Mouse (Mus musculus): ENCODE results near the gene Duoxa1.
"Not testable (repeated sequence)": the region's sequence is repeated elsewhere in the genome, so short reads cannot be mapped to it uniquely, and the experiment has no call there.

GRCm38 (mm10) chr2:122346164-122346563 is 32.6 kb upstream of the Duoxa1 start:
- not testable (repeated sequence) for TF ChIP-seq CTCF (IDR thresholded peaks at IDR 0.05; ENCODE audit: low read depth, low read length); POLR2A (IDR thresholded peaks at IDR 0.05; ENCODE audit: borderline replicate concordance, low read depth, low read length)

Data from bone marrow macrophage, adult 2 months (primary cell).